Mouse (Mus musculus) heart, adult 2 months (tissue): ENCODE results near the gene Nxpe4. TPM values are rescaled to one million over a fixed set of nuclear protein-coding genes. Genes with fewer than 3 reads are reported as not detected.
A peak's percentile ranks its signal among the peaks of the same experiment; 100 is the strongest.

Source experiments
- DNase-seq, 2 experiments: peaks; one replicate each; pipeline ENCODE4 v3.0.0; 2021
- H3K27ac ChIP-seq: fragments of 200-600 bp; 2 replicates; pipeline ENCODE4 v1.8.1; 2022
- H3K27me3 ChIP-seq: fragments of 200-500 bp; 2 replicates; pipeline ENCODE4 v1.6.1; 2012; ENCODE audit warnings: mild to moderate bottlenecking, low read length, inconsistent platforms, mixed read lengths; ENCODE audit not compliant: control insufficient read depth, insufficient read depth
- H3K36me3 ChIP-seq: fragments of 200-500 bp; 2 replicates; pipeline ENCODE4 v1.6.1; 2012; ENCODE audit warnings: low read length, inconsistent platforms; ENCODE audit not compliant: control insufficient read depth, insufficient read depth
- H3K4me1 ChIP-seq: fragments of 200-500 bp; 2 replicates; pipeline ENCODE4 v1.6.1; 2011; ENCODE audit warnings: low read length; ENCODE audit not compliant: control insufficient read depth, insufficient read depth
- H3K4me3 ChIP-seq: fragments of 200-600 bp; 2 replicates; pipeline ENCODE4 v1.8.1; 2022
- H3K79me2 ChIP-seq: fragments of 200-500 bp; replicated peaks from 2 replicates; pipeline ENCODE4 v1.6.1; 2012; ENCODE audit warnings: mild to moderate bottlenecking, inconsistent platforms, low read length, moderate library complexity, mixed read lengths; ENCODE audit not compliant: control insufficient read depth, insufficient read depth
- H3K9ac ChIP-seq: fragments of 200-500 bp; 2 replicates; pipeline ENCODE4 v1.6.1; 2012; ENCODE audit warnings: low read depth, mild to moderate bottlenecking, control low read depth, inconsistent platforms, low read length, mixed read lengths
- CTCF ChIP-seq: fragments of 200-600 bp; IDR thresholded peaks from 2 replicates; pipeline ENCODE4 v1.8.1; 2022; ENCODE audit warnings: antibody characterized with exemption, mild to moderate bottlenecking, moderate library complexity
- EP300 ChIP-seq: fragments of 200-500 bp; IDR thresholded peaks from 2 replicates; pipeline ENCODE4 v1.6.1; 2011; ENCODE audit warnings: low read depth, low read length, control low read depth; ENCODE audit not compliant: insufficient read depth
- POLR2A ChIP-seq: fragments of 200-500 bp; IDR thresholded peaks from 2 replicates; pipeline ENCODE4 v1.6.1; 2011; ENCODE audit warnings: mild to moderate bottlenecking, low read depth, low read length, control low read depth; ENCODE audit not compliant: insufficient read depth
- WGBS: fragments of 180-500 bp; shearing (Covaris S2); methylation state at CpG from one replicate; pipeline ENCODE4 v1.1.7; 2018; 5-methylcytosine and 5-hydroxymethylcytosine counted together
- intact Hi-C: fragments of 180-260 bp; cut with DNase I; formaldehyde crosslinking; loops from one replicate; pipeline ENCODE4 v1.15.1; 2025
- polyA plus RNA-seq: library from polyadenylated mRNA; depleted of rRNA; stranded (reverse); fragments of >200 nt; gene quantifications from 2 replicates; pipeline ENCODE4 v1.2.3, GENCODE M21; 2012
- total RNA-seq, 2 experiments: library from RNA; stranded (reverse); gene quantifications; 2 replicates each; pipeline ENCODE4 v1.2.3; 2021

The Nxpe4 gene
- total and polyA plus RNA-seq, 3 experiments, result 2.9 to 7.8 (median 6.5) TPM

DNA sequence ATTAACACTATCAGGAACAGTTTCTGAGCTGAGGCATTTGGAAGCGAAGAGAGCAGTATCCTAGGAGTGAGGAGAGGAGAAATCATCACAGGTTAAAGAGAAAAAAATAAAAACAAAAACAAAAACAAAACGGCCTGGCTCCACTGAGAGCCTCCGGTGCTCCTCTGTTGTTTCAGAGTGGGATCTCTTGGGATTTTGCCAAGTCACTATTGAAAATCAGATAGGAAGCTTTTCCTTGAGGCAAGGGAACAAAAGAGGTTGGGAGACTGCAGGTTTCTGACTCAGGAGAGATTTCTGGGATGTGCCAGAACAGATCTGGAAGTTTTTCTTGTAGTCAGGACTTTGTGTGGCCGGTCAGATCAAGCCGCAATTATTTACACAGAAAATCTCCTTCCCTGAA, 177.7 kb downstream of the Nxpe4 start:
- Histone ChIP-seq H3K27ac (peak overlapping the region; percentile 68), H3K36me3 (peaks cover 12% of the 10 kb centered on the region), H3K27me3 (no peaks in the 10 kb centered on the region), H3K4me3 (0 out of 2 replicates have a peak overlapping the region, but pooled peaks have one; percentile 15), H3K9ac (no peak overlapping the region), H3K4me1 (peaks cover 8% of the 10 kb centered on the region), H3K79me2 (no peaks in the 10 kb centered on the region; the same call in 1 of the 2 replicates)
- whole genome bisulfite sequencing, result 35% methylated on average over 5 of the region's 5 CpGs
- no peak for TF ChIP-seq POLR2A
- no peak for TF ChIP-seq CTCF
- TF ChIP-seq EP300, result no peak
- intact Hi-C loops, result loop anchor here (2.0 kb wide), 1 partner anchor 13 kb away; the partner anchor contains the start of gene Nxpe2
- DNase-seq, result no peak

GRCm38 (mm10) chr9:48340708-48341380, 179.0 kb downstream of the Nxpe4 start:
- 40% methylated on average over 10 of the region's 10 CpGs for WGBS

GRCm38 (mm10) chr9:48345456-48345855, 183.6 kb downstream of the Nxpe4 start:
- 84% methylated on average over 9 of the region's 9 CpGs for WGBS
- DNase-seq, result no peak
- H3K36me3 ChIP-seq, result peaks cover 13% of the 10 kb centered on the region
- no peaks in the 10 kb centered on the region; the same call in 1 of the 2 replicates for H3K79me2 ChIP-seq
- no peak overlapping the region for H3K4me3 ChIP-seq
- H3K27me3 ChIP-seq, result no peaks in the 10 kb centered on the region
- peaks cover 13% of the 10 kb centered on the region for H3K4me1 ChIP-seq
- no peak overlapping the region for H3K9ac ChIP-seq
- no peak overlapping the region for H3K27ac ChIP-seq
- intact Hi-C loops, result no loop called here
- TF ChIP-seq POLR2A (no peak), EP300 (no peak), CTCF (no peak)

More at GRCm38 (mm10) chr9:48340708-48341380, 179.0 kb downstream of the Nxpe4 start:
- Histone ChIP-seq H3K27ac (peak overlapping the region; percentile 68), H3K4me3 (no peak overlapping the region), H3K36me3 (peaks cover 12% of the 10 kb centered on the region), H3K4me1 (peaks cover 8% of the 10 kb centered on the region), H3K79me2 (no peaks in the 10 kb centered on the region; the same call in 1 of the 2 replicates), H3K9ac (no peak overlapping the region), H3K27me3 (no peaks in the 10 kb centered on the region)
- no peak for DNase-seq
- intact Hi-C loops, result no loop called here
- TF ChIP-seq EP300 (no peak), POLR2A (no peak), CTCF (no peak)

DNA sequence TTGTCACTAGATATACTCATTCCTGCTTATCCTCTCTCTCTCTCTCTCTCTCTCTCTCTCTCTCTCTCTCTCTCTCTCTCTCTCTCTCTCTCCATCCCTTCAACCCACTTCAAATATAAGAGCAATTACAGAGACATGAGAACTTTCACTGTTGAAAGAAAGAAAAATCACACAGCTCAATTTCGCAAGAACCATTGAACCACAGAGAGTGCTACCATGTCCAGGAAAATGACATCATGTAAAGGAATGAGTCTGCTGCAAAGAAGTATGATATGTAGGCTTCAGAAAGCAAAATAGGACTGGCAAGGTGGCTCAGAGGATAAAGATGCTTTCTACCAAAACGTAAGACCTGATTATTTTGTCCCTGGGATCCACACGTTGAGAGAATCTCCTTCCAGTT, 184.0 kb downstream of the Nxpe4 start:
- H3K4me3 ChIP-seq, result no peak overlapping the region
- no peak overlapping the region for H3K27ac ChIP-seq
- DNase-seq, result no peak
- no peak overlapping the region for H3K9ac ChIP-seq
- WGBS, result 83% methylated on average over 3 of the region's 3 CpGs
- H3K36me3 ChIP-seq, result peaks cover 16% of the 10 kb centered on the region
- no peaks in the 10 kb centered on the region; the same call in 1 of the 2 replicates for H3K79me2 ChIP-seq
- peaks cover 11% of the 10 kb centered on the region for H3K4me1 ChIP-seq
- no peaks in the 10 kb centered on the region for H3K27me3 ChIP-seq
- no peak for TF ChIP-seq EP300
- TF ChIP-seq POLR2A, result no peak
- TF ChIP-seq CTCF, result no peak
- intact Hi-C loops, result no loop called here

DNA sequence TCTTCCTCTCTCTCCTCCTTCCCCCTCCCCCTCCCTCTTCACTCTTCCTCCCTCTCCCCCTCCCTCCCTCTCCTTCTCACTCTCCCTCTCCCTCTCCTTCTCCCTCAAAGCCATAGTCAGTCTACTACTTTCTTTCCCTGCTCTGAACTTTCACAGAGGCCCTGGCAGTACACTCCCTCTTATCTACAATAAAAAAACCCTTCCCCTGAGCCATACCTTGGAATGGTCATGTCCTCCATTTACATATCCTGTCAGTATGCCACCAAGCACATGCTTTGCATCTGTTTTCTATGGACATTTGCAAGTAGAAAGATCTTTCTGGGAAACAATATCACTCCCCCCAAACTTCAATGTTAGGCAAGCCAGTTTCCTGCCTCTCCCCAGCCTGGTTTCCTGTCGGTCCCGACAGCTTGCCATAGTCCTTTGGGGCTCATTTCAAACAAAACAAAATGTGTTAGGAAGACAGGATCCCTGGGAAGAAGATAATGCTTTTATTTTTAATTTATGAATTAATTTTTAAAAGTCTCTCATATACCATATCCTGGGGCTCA, 191.4 kb downstream of the Nxpe4 start, which contains the start of gene Nxpe2:
Gene Nxpe2 (minus strand): TSS at position 307 of the 551 bp plus-strand sequence.
- Histone ChIP-seq H3K27me3 (no peaks in the 10 kb centered on the region), H3K4me3 (peak within 1 kb of the TSS; percentile 33), H3K9ac (peak within 1 kb of the TSS; percentile 29; the same call in 1 of the 2 replicates), H3K36me3 (peaks cover 23% of the 10 kb centered on the region), H3K27ac (peak within 1 kb of the TSS; percentile 91), H3K79me2 (peaks cover 1% of the 10 kb centered on the region; the same call in 1 of the 2 replicates), H3K4me1 (peaks cover 21% of the 10 kb centered on the region)
- intact Hi-C loops, result loop anchor here (1.0 to 2.0 kb wide), 2 partner anchors 14 to 38 kb away; no protein-coding TSS in a partner anchor
- TF ChIP-seq POLR2A (0 out of 2 replicates have a peak, but pooled peaks have one; percentile 22), CTCF (no peak), EP300 (peak; percentile 77; the same call in 1 of the 2 replicates)
- WGBS, result 31% methylated on average over 2 of the region's 2 CpGs
- peak; percentile 32 to 43 for DNase-seq
